Mouse (Mus musculus) adrenal gland, adult 8-10 months (tissue): Measurements from ENCODE around the gene Zbtb22. TPM values are rescaled to one million over a fixed set of nuclear protein-coding genes. Genes with fewer than 3 reads are reported as not detected.
"Not testable (repeated sequence)": the region's sequence is repeated elsewhere in the genome, so short reads cannot be mapped to it uniquely, and the experiment has no call there.

Source experiments
- DNase-seq: peaks from one replicate; pipeline ENCODE4 v3.0.0; 2022
- total RNA-seq, 4 experiments: library from RNA; stranded (reverse); gene quantifications; 2 replicates each; pipeline ENCODE4 v1.2.4; 2022

Zbtb22 gene
- total RNA-seq, 4 experiments from 2014 or later, result 35.3 to 39.7 (median 37.5) TPM

- DNase-seq, result no peak
These were observed 32.6 kb downstream of the Zbtb22 start for GRCm38 (mm10) chr17:33948090-33948904.

- no peak for DNase-seq
These were observed 33.3 kb downstream of the Zbtb22 start for GRCm38 (mm10) chr17:33948905-33949537.

- DNase-seq, result no peak
These were observed 34.5 kb downstream of the Zbtb22 start for GRCm38 (mm10) chr17:33950131-33950625.

- DNase-seq, result peak; percentile 83
These were observed 35.6 kb downstream of the Zbtb22 start, which contains the start of gene B3galt4 for GRCm38 (mm10) chr17:33951021-33951946. Gene B3galt4 (minus strand): TSS chr17:33951488.

- DNase-seq, result not testable (repeated sequence)
These were observed 36.3 kb downstream of the Zbtb22 start for GRCm38 (mm10) chr17:33952015-33952414.

- DNase-seq, result no peak
These were observed 37.2 kb downstream of the Zbtb22 start for GRCm38 (mm10) chr17:33952879-33953278.

GRCm38 (mm10) chr17:33953310-33953709, 37.6 kb downstream of the Zbtb22 start:
- no peak for DNase-seq

- no peak for DNase-seq
These were observed 38.4 kb downstream of the Zbtb22 start for GRCm38 (mm10) chr17:33953961-33954565.

GRCm38 (mm10) chr17:33954646-33955554, 39.2 kb downstream of the Zbtb22 start:
- DNase-seq, result no peak

- DNase-seq, result peak; percentile 96
These were observed 40.0 kb downstream of the Zbtb22 start, which contains the start of the genes Vps52 and Rps18 for GRCm38 (mm10) chr17:33955555-33956214. Gene Vps52 (plus strand): TSS chr17:33955812. Gene Rps18 (minus strand): TSS chr17:33956001.

GRCm38 (mm10) chr17:33956336-33956735, 40.6 kb downstream of the Zbtb22 start:
- DNase-seq, result no peak

GRCm38 (mm10) chr17:33957493-33957892, 41.8 kb downstream of the Zbtb22 start:
- DNase-seq, result no peak

- no peak for DNase-seq
These were observed 42.7 kb downstream of the Zbtb22 start for GRCm38 (mm10) chr17:33958451-33958850.

- no peak for DNase-seq
These were observed 43.4 kb downstream of the Zbtb22 start for GRCm38 (mm10) chr17:33959135-33959534.

GRCm38 (mm10) chr17:33959948-33960347, 44.2 kb downstream of the Zbtb22 start:
- no peak for DNase-seq

- DNase-seq, result no peak
These were observed 47.2 kb downstream of the Zbtb22 start for GRCm38 (mm10) chr17:33962876-33963275.

GRCm38 (mm10) chr17:33965082-33965845, 49.6 kb downstream of the Zbtb22 start:
- no peak for DNase-seq

GRCm38 (mm10) chr17:33965846-33966550, 50.3 kb downstream of the Zbtb22 start:
- no peak for DNase-seq

GRCm38 (mm10) chr17:33968489-33968888, 52.8 kb downstream of the Zbtb22 start:
- no peak for DNase-seq
